Comparison of ENCODE assay signal across 1 mouse cellular context in the genomic region with DNA sequence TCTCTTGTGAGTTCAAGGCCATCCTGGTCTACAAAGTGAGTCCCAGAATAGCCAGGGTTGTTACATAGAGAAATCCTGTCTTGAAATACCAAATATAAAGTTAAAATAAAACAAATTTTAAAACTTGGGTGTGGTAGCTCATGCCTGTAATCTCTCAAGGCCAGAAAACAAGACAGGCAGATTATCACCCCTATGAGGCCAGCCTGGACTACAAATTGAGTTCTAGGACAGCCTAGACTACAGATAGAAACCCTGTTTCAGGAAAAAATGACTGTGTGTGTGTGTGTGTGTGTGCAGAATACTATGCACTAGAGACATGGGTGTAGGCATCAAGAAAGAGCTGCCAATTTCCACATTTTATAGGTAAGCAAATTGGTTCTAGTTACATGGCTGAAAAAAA.
TF ChIP-seq lines count a peak whose summit lies in the region.

No protein-coding gene starts in this region.

TF ChIP-seq in MEL, 35 proteins besides CTCF, POLR2A, EP300 and RAD21:
- TF ChIP-seq RCOR1 (IDR thresholded peaks at IDR 0.05; ENCODE audit: low read depth, low read length) (0 out of 2 replicates have a peak, but pooled peaks have one; percentile 8), MAFK (IDR thresholded peaks at IDR 0.05; ENCODE audit: borderline replicate concordance, low read depth, low read length) (no peak), TAL1 (IDR thresholded peaks at IDR 0.05; ENCODE audit: low read length) (peak; percentile 20; the same call in 1 of the 2 replicates), TCF12 (IDR thresholded peaks at IDR 0.05; ENCODE audit: low read depth, low read length) (0 out of 2 replicates have a peak, but pooled peaks have one; percentile 21), ZNF384 (IDR thresholded peaks at IDR 0.05; ENCODE audit: low read depth, low read length) (peak; percentile 35; the same call in 1 of the 2 replicates), TBP (IDR thresholded peaks at IDR 0.05; ENCODE audit: low read depth, low read length) (no peak), SIN3A (IDR thresholded peaks at IDR 0.05; ENCODE audit: low read length) (no peak), MAZ (IDR thresholded peaks at IDR 0.05; ENCODE audit: low read depth, low read length) (no peak), HCFC1 (IDR thresholded peaks at IDR 0.05; ENCODE audit: low read depth, low read length) (no peak)
